Mouse (Mus musculus): ENCODE data around the gene Zfp276.

Gene Zfp276

GRCm38 (mm10) chr8:123287362-123287761 lies 33.4 kb downstream of the Zfp276 start:
- DNase-seq (ENCODE audit: inconsistent age in 2 of 2, low spot score in 1 of 2), result no peak

- DNase-seq (ENCODE audit: inconsistent age in 2 of 2, low spot score in 1 of 2), result peak; percentile 45 to 74
Measured at GRCm38 (mm10) chr8:123290166-123290565, 36.2 kb downstream of the Zfp276 start.

- DNase-seq (ENCODE audit: inconsistent age in 2 of 2, low spot score in 1 of 2), result no peak
Measured at GRCm38 (mm10) chr8:123290679-123291078, 36.7 kb downstream of the Zfp276 start.

GRCm38 (mm10) chr8:123291716-123292115 lies 37.7 kb downstream of the Zfp276 start:
- no peak for DNase-seq (ENCODE audit: inconsistent age in 2 of 2, low spot score in 1 of 2)

- DNase-seq (ENCODE audit: inconsistent age in 2 of 2, low spot score in 1 of 2), result no peak
Measured at GRCm38 (mm10) chr8:123292281-123292680, 38.3 kb downstream of the Zfp276 start.

- no peak for DNase-seq (ENCODE audit: inconsistent age in 2 of 2, low spot score in 1 of 2)
Measured at GRCm38 (mm10) chr8:123292785-123293184, 38.8 kb downstream of the Zfp276 start.

- DNase-seq (ENCODE audit: inconsistent age in 2 of 2, low spot score in 1 of 2), result no peak
Measured at GRCm38 (mm10) chr8:123298301-123298700, 44.3 kb downstream of the Zfp276 start.

- DNase-seq (ENCODE audit: inconsistent age in 2 of 2, low spot score in 1 of 2), result no peak
Measured at GRCm38 (mm10) chr8:123308738-123309137, 54.7 kb downstream of the Zfp276 start.

GRCm38 (mm10) chr8:123317781-123318466 lies 63.9 kb downstream of the Zfp276 start:
- DNase-seq (ENCODE audit: inconsistent age in 2 of 2, low spot score in 1 of 2), result no peak

- peak; percentile 94 to 96 for DNase-seq (ENCODE audit: inconsistent age in 2 of 2, low spot score in 1 of 2)
Measured at GRCm38 (mm10) chr8:123318467-123318911, 64.5 kb downstream of the Zfp276 start, which contains the start of gene Fanca. Gene Fanca, minus strand, starts transcription at chr8:123318576.
